Mouse (Mus musculus) T-cell, adult 66 days (primary cell): ENCODE data around the gene Pms1. TPM values are rescaled to one million over a fixed set of nuclear protein-coding genes. Genes with fewer than 3 reads are reported as not detected.

Source experiments
- total RNA-seq, 2 experiments: library from RNA; stranded (reverse); gene quantifications; 3 replicates in 1 of 2; 4 replicates in 1 of 2; pipeline ENCODE4 v1.2.4; 2023

Gene Pms1
- total RNA-seq, result 10 to 100 TPM; 18.9 to 23.8 TPM

DNA sequence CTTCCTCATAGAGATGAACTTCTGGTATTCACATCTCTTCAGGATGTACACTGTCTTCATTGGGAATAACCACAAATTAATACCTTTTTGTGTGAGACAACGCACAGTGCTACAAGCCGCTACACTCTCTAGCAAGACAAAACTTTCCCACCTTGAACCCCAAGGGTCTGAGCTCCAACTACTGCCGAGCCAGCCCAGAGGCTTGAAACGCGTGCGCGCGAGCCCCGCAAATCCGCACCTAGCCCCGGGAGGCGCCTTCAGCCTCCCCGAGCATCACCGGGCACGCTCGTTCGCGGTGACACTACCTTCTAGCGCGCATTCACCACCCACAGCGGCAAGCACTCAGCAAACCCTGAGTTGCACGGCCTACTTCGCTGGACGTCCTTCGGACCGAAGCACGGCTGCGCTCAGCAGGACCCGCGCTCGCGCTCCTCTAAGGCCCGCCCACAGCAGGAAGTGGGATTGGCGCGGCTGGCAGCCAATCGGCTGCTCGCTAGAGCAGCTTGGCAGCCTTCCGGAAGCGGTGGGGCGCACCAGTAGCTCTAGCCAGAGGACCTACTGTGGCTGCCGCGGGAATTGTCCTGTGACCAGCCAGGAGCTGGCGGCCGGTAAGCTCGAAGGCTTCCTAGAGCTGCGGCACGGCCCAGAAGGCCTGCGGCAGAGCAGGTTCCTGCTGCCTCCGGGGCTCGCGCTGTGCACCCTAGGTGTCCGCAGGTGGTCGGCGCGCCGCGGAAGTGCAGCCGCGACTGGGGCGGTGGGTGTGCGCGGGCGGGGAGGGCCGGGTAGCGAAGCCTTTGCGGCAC lies at the start of gene Pms1, which contains the start of the genes Ormdl1 and Gm28778:
Gene Pms1 (minus strand): TSS at position 438 of the 803 bp plus-strand sequence.
Gene Ormdl1 (plus strand): TSS at position 515 of the 803 bp plus-strand sequence.
Gene Gm28778 (plus strand): TSS at position 531 of the 803 bp plus-strand sequence.

GRCm38 (mm10) chr1:53312989-53313967 lies 16.5 kb upstream of the Pms1 start, which contains the start of gene Osgepl1:
TSS of gene Osgepl1 (plus strand) at chr1:53313624.

GRCm38 (mm10) chr1:53187536-53187935 lies 109.3 kb downstream of the Pms1 start, which contains the start of gene 1700019A02Rik:
TSS of gene 1700019A02Rik (minus strand) at chr1:53187636.

Other genes starting within 250 kb of the Pms1 start
- gene Mstn, start 235.4 kb downstream of the Pms1 start, total RNA-seq, result not detected
- gene 1700019A02Rik, start 109.4 kb downstream of the Pms1 start, total RNA-seq, result under 1 TPM in 1 of 2 experiments, not detected in 1; 0.82 TPM
- 10 to 100 TPM; 18.8 to 24.2 TPM for gene Ormdl1, start 77 bp upstream of the Pms1 start, total RNA-seq
- not detected for gene Gm28778, start 93 bp upstream of the Pms1 start, total RNA-seq
- 10 to 100 TPM in 1 of 2 experiments, 1 to 10 TPM in 1; 8.9 to 10.5 TPM for gene Osgepl1, start 16.6 kb upstream of the Pms1 start, total RNA-seq
- gene Asdurf, start 55.6 kb upstream of the Pms1 start, total RNA-seq, result 10 to 100 TPM in 1 of 2 experiments, not detected in 1; 12.9 TPM
- gene Gm28551, start 55.6 kb upstream of the Pms1 start, total RNA-seq, result not detected
- gene Asnsd1, start 55.7 kb upstream of the Pms1 start, total RNA-seq, result 10 to 100 TPM; 36.1 to 40.6 TPM